Mouse (Mus musculus): ENCODE data around the gene Lman1l. TPM values are rescaled to one million over a fixed set of nuclear protein-coding genes. Genes with fewer than 3 reads are reported as not detected.

Lman1l gene
- total and polyA plus RNA-seq, 2 experiments from 2014 or later, result not detected

GRCm38 (mm10) chr9:57594174-57594509 is 26.4 kb downstream of the Lman1l start:
- Histone ChIP-seq H3K4me1 (ENCODE audit: insufficient read depth, low read length) (no peaks in the 10 kb centered on the region), H3K27ac (ENCODE audit: low read depth, low read length) (no peak overlapping the region), H3K9me3 (ENCODE audit: low read length) (no peaks in the 10 kb centered on the region), H3K36me3 (ENCODE audit: insufficient read depth, low read length) (peaks cover 27% of the 10 kb centered on the region), H3K9ac (replicated peaks; ENCODE audit: low read length, poor library complexity, severe bottlenecking) (no peak overlapping the region), H3K4me3 (ENCODE audit: low read depth, low read length) (no peak overlapping the region), H3K27me3 (ENCODE audit: insufficient read depth, low read length) (no peaks in the 10 kb centered on the region), H3K4me2 (ENCODE audit: low read depth, low read length, poor library complexity, severe bottlenecking) (no peak overlapping the region)
- ATAC-seq (ENCODE audit: low FRiP score) (no peak), DNase-seq (ENCODE audit: low spot score) (no peak)
- WGBS, result 68% methylated on average over 9 of the region's 9 CpGs
- no peak for TF ChIP-seq CTCF (IDR thresholded peaks at IDR 0.05)

GRCm38 (mm10) chr9:57593454-57594173 is 27.0 kb downstream of the Lman1l start:
- Histone ChIP-seq H3K4me3 (ENCODE audit: low read depth, low read length) (no peak overlapping the region), H3K4me1 (ENCODE audit: insufficient read depth, low read length) (no peaks in the 10 kb centered on the region), H3K27me3 (ENCODE audit: insufficient read depth, low read length) (no peaks in the 10 kb centered on the region), H3K4me2 (ENCODE audit: low read depth, low read length, poor library complexity, severe bottlenecking) (no peak overlapping the region), H3K36me3 (ENCODE audit: insufficient read depth, low read length) (peaks cover 27% of the 10 kb centered on the region), H3K27ac (ENCODE audit: low read depth, low read length) (no peak overlapping the region), H3K9ac (replicated peaks; ENCODE audit: low read length, poor library complexity, severe bottlenecking) (no peak overlapping the region), H3K9me3 (ENCODE audit: low read length) (no peaks in the 10 kb centered on the region)
- 38% methylated on average over 12 of the region's 12 CpGs for WGBS
- DNase-seq (ENCODE audit: low spot score) (no peak), ATAC-seq (ENCODE audit: low FRiP score) (no peak)
- no peak for TF ChIP-seq CTCF (IDR thresholded peaks at IDR 0.05)

- H3K27ac ChIP-seq (ENCODE audit: low read depth, low read length), result no peak overlapping the region
- H3K27me3 ChIP-seq (ENCODE audit: insufficient read depth, low read length), result no peaks in the 10 kb centered on the region
- WGBS, result 42% methylated on average over 5 of the region's 5 CpGs
- peak overlapping the region; percentile 59; the same call in 1 of the 2 replicates for H3K4me2 ChIP-seq (ENCODE audit: low read depth, low read length, poor library complexity, severe bottlenecking)
- peak; percentile 65 for TF ChIP-seq CTCF (IDR thresholded peaks at IDR 0.05)
- H3K36me3 ChIP-seq (ENCODE audit: insufficient read depth, low read length), result peaks cover 40% of the 10 kb centered on the region
- no peaks in the 10 kb centered on the region for H3K9me3 ChIP-seq (ENCODE audit: low read length)
- ATAC-seq (ENCODE audit: low FRiP score) (no peak), DNase-seq (ENCODE audit: low spot score) (peak; percentile 49)
- H3K9ac ChIP-seq (replicated peaks; ENCODE audit: low read length, poor library complexity, severe bottlenecking), result no peak overlapping the region
- no peak overlapping the region for H3K4me3 ChIP-seq (ENCODE audit: low read depth, low read length)
- H3K4me1 ChIP-seq (ENCODE audit: insufficient read depth, low read length), result no peaks in the 10 kb centered on the region
Measured at GRCm38 (mm10) chr9:57590726-57591125, 29.8 kb downstream of the Lman1l start.

- H3K27ac ChIP-seq (ENCODE audit: low read depth, low read length), result peak within 1 kb of the TSS; percentile 4
- TF ChIP-seq CTCF (IDR thresholded peaks at IDR 0.05), result peak; percentile 48
- peak within 1 kb of the TSS; percentile 59 for H3K4me2 ChIP-seq (ENCODE audit: low read depth, low read length, poor library complexity, severe bottlenecking)
- H3K36me3 ChIP-seq (ENCODE audit: insufficient read depth, low read length), result peaks cover 30% of the 10 kb centered on the region
- DNase-seq (ENCODE audit: low spot score) (peak; percentile 71), ATAC-seq (ENCODE audit: low FRiP score) (peak; percentile 77)
- peak within 1 kb of the TSS; percentile 45 for H3K4me3 ChIP-seq (ENCODE audit: low read depth, low read length)
- WGBS, result under 1% methylated on average over 58 of the region's 58 CpGs
- no peaks in the 10 kb centered on the region for H3K9me3 ChIP-seq (ENCODE audit: low read length)
- peak within 1 kb of the TSS; percentile 69 for H3K9ac ChIP-seq (replicated peaks; ENCODE audit: low read length, poor library complexity, severe bottlenecking)
- H3K27me3 ChIP-seq (ENCODE audit: insufficient read depth, low read length), result no peaks in the 10 kb centered on the region
- no peaks in the 10 kb centered on the region for H3K4me1 ChIP-seq (ENCODE audit: insufficient read depth, low read length)
Measured at GRCm38 (mm10) chr9:57589224-57590126, 31.1 kb downstream of the Lman1l start, which contains the start of gene Ulk3. Gene Ulk3 (plus strand): TSS chr9:57589452.

GRCm38 (mm10) chr9:57584991-57585390 is 35.6 kb downstream of the Lman1l start:
- Histone ChIP-seq H3K9ac (replicated peaks; ENCODE audit: low read length, poor library complexity, severe bottlenecking) (no peak overlapping the region), H3K4me3 (ENCODE audit: low read depth, low read length) (no peak overlapping the region), H3K4me2 (ENCODE audit: low read depth, low read length, poor library complexity, severe bottlenecking) (no peak overlapping the region), H3K27ac (ENCODE audit: low read depth, low read length) (no peak overlapping the region), H3K4me1 (ENCODE audit: insufficient read depth, low read length) (no peaks in the 10 kb centered on the region), H3K27me3 (ENCODE audit: insufficient read depth, low read length) (no peaks in the 10 kb centered on the region), H3K36me3 (ENCODE audit: insufficient read depth, low read length) (peaks cover 53% of the 10 kb centered on the region), H3K9me3 (ENCODE audit: low read length) (no peaks in the 10 kb centered on the region)
- WGBS, result 75% methylated on average over 3 of the region's 3 CpGs
- ATAC-seq (ENCODE audit: low FRiP score) (no peak), DNase-seq (ENCODE audit: low spot score) (no peak)
- no peak for TF ChIP-seq CTCF (IDR thresholded peaks at IDR 0.05)
